Mouse (Mus musculus) layer of hippocampus, adult 2 months (tissue): ENCODE data around the gene Dnase1l1. TPM values are rescaled to one million over a fixed set of nuclear protein-coding genes. Genes with fewer than 3 reads are reported as not detected.
A peak's percentile ranks its signal among the peaks of the same experiment; 100 is the strongest.

Experiments
- DNase-seq, 2 experiments: peaks; one replicate each; pipeline ENCODE4 v3.0.0; 2022; ENCODE audit warnings: low spot score in 2 of 2
- H3K27ac ChIP-seq: fragments of 200-600 bp; 2 replicates; pipeline ENCODE4 v1.8.1; 2022
- H3K4me3 ChIP-seq: fragments of 200-600 bp; 2 replicates; pipeline ENCODE4 v1.8.1; 2022; ENCODE audit warnings: mild to moderate bottlenecking
- CTCF ChIP-seq: fragments of 200-600 bp; conservative IDR thresholded peaks from 2 replicates; pipeline ENCODE4 v1.8.1; 2022; ENCODE audit warnings: antibody characterized with exemption, mild to moderate bottlenecking, moderate library complexity
- long read RNA-seq, 2 experiments: library from polyadenylated mRNA; stranded (forward); transcript quantifications; one replicate each; pipeline ENCODE4 v2.0.0; 2021; ENCODE audit warnings: borderline mapping rate in 2 of 2
- total RNA-seq, 2 experiments: library from RNA; stranded (reverse); gene quantifications; 2 replicates each; pipeline ENCODE4 v1.2.3; 2021

Gene Dnase1l1
- total RNA-seq: 1 to 10 TPM; 1.6 to 2.1 TPM
- long read RNA-seq, experiment 1, partial matches to known transcripts: 0 of 1 reads
- long read RNA-seq, experiment 1, other reads (novel, unspliced or antisense): 1 of 1 reads
- long read RNA-seq, experiment 2, partial matches to known transcripts: 0 of 1 reads
- long read RNA-seq, experiment 2, other reads (novel, unspliced or antisense): 0 of 1 reads

- no peak for TF ChIP-seq CTCF
- DNase-seq: peak in 1 of 2 experiments; percentile 44
- Histone ChIP-seq H3K4me3 (peak within 1 kb of the TSS; percentile 69), H3K27ac (peak within 1 kb of the TSS; percentile 91)
Measured at GRCm38 (mm10) chrX:74281732-74282394, at the start of gene Dnase1l1, which contains the start of gene Taz. TSS of gene Dnase1l1 (minus strand) at chrX:74282337. TSS of gene Taz (plus strand) at chrX:74281912.

GRCm38 (mm10) chrX:74330166-74330930 is 48.2 kb upstream of the Dnase1l1 start:
- Histone ChIP-seq H3K4me3 (no peak overlapping the region; the same call in 1 of the 2 replicates), H3K27ac (no peak overlapping the region)
- no peak for TF ChIP-seq CTCF
- no peak for DNase-seq

GRCm38 (mm10) chrX:74329215-74329671 is 47.1 kb upstream of the Dnase1l1 start:
- H3K27ac ChIP-seq: peak overlapping the region; percentile 89
- peak overlapping the region; percentile 59 for H3K4me3 ChIP-seq
- TF ChIP-seq CTCF: no peak
- DNase-seq: no peak

GRCm38 (mm10) chrX:74328725-74329161 is 46.6 kb upstream of the Dnase1l1 start, which contains the start of gene Plxna3:
TSS of gene Plxna3 (plus strand) at chrX:74329066.
- no peak for TF ChIP-seq CTCF
- Histone ChIP-seq H3K27ac (peak within 1 kb of the TSS; percentile 89), H3K4me3 (peak within 1 kb of the TSS; percentile 59)
- peak; percentile 14 to 25 for DNase-seq

GRCm38 (mm10) chrX:74312540-74313464 is 30.7 kb upstream of the Dnase1l1 start, which contains the start of gene Fam50a:
TSS of gene Fam50a (plus strand) at chrX:74313033.
- peak within 1 kb of the TSS; percentile 91 for H3K27ac ChIP-seq
- peak within 1 kb of the TSS; percentile 71 for H3K4me3 ChIP-seq
- no peak for TF ChIP-seq CTCF
- peak; percentile 82 to 91 for DNase-seq

- TF ChIP-seq CTCF: peak; percentile 63
- H3K27ac ChIP-seq: peak within 1 kb of the TSS; percentile 98
- H3K4me3 ChIP-seq: peak within 1 kb of the TSS; percentile 67
- DNase-seq: peak; percentile 37 to 66
Measured at GRCm38 (mm10) chrX:74304867-74305700, 22.9 kb upstream of the Dnase1l1 start, which contains the start of gene Gdi1. TSS of gene Gdi1 (plus strand) at chrX:74304998.

GRCm38 (mm10) chrX:74299721-74300120 is 17.6 kb upstream of the Dnase1l1 start:
- Histone ChIP-seq H3K27ac (no peak overlapping the region), H3K4me3 (no peak overlapping the region)
- no peak for DNase-seq
- TF ChIP-seq CTCF: no peak

GRCm38 (mm10) chrX:74298348-74298747 is 16.2 kb upstream of the Dnase1l1 start:
- no peak for TF ChIP-seq CTCF
- no peak for DNase-seq
- Histone ChIP-seq H3K27ac (no peak overlapping the region), H3K4me3 (no peak overlapping the region)

GRCm38 (mm10) chrX:74296538-74297448 is 14.7 kb upstream of the Dnase1l1 start, which contains the start of gene Atp6ap1:
TSS of gene Atp6ap1 (plus strand) at chrX:74297097.
- DNase-seq: peak; percentile 90 to 95
- no peak for TF ChIP-seq CTCF
- H3K27ac ChIP-seq: peak within 1 kb of the TSS; percentile 89
- H3K4me3 ChIP-seq: peak within 1 kb of the TSS; percentile 79

- no peak overlapping the region for H3K27ac ChIP-seq
- no peak for DNase-seq
- no peak overlapping the region for H3K4me3 ChIP-seq
Measured at GRCm38 (mm10) chrX:74293431-74293830, 11.3 kb upstream of the Dnase1l1 start.

More at GRCm38 (mm10) chrX:74293431-74293830, 11.3 kb upstream of the Dnase1l1 start:
- TF ChIP-seq CTCF: no peak
